Comparison of ENCODE assay signal across 16 mouse cellular contexts in genomic region chr1:95450920-95451332, GRCm38 (mm10).
DNase-seq lines count a peak whose midpoint lies in the region; ATAC-seq and TF ChIP-seq lines count a peak whose summit lies in the region.
"Had no signal": no experiment of that assay in that cellular context is flagged by ENCODE, and none has a peak within 500 bp of the region (broad histone marks: within the 10 kb centered on the region; RNA-seq: fewer than 3 reads in every experiment).

No protein-coding gene starts in this region.

- TF ChIP-seq POLR2A in CH12.LX (IDR thresholded peaks at IDR 0.05; ENCODE audit: low read depth, low read length): no peak

- no peak overlapping the region for H3K4me2 ChIP-seq in kidney, postnatal 0 days (ENCODE audit: low read length)
- no peak overlapping the region for H3K4me2 ChIP-seq in kidney, embryonic 16.5 days (replicated peaks; ENCODE audit: low read depth, low read length)
- peak overlapping the region; percentile 44; the same call in 1 of the 2 replicates for H3K4me2 ChIP-seq in CH12.LX (ENCODE audit: insufficient read depth, low read depth, poor library complexity, severe bottlenecking)
- no peak overlapping the region for H3K4me2 ChIP-seq in forebrain, embryonic 11.5 days (ENCODE audit: low read depth, low read length, severe bottlenecking)
- H3K4me2 ChIP-seq: heart, embryonic 15.5 days; neural tube, embryonic 15.5 days had no signal

- 76% methylated on average over 4 of the region's 4 CpGs for WGBS in kidney, postnatal 0 days
- WGBS in kidney, embryonic 16.5 days: 73% methylated on average over 4 of the region's 4 CpGs
- WGBS in forebrain, embryonic 11.5 days: 87% methylated on average over 4 of the region's 4 CpGs

- H3K27me3 ChIP-seq in kidney, postnatal 0 days (ENCODE audit: insufficient read depth, low read length): no peaks in the 10 kb centered on the region
- H3K27me3 ChIP-seq in kidney, embryonic 16.5 days (ENCODE audit: insufficient read depth, low read length): no peaks in the 10 kb centered on the region
- no peaks in the 10 kb centered on the region for H3K27me3 ChIP-seq in CH12.LX (replicated peaks)
- no peaks in the 10 kb centered on the region for H3K27me3 ChIP-seq in megakaryocyte, embryonic 14.5 days (replicated peaks)
- H3K27me3 ChIP-seq in forebrain, embryonic 11.5 days (ENCODE audit: control insufficient read depth, insufficient read depth, low read length): no peaks in the 10 kb centered on the region
- H3K27me3 ChIP-seq: heart, embryonic 15.5 days; neural tube, embryonic 15.5 days had no signal

- ATAC-seq in kidney, postnatal 0 days (replicated peaks; ENCODE audit: low FRiP score, low read depth): no peak
- ATAC-seq in kidney, embryonic 16.5 days (ENCODE audit: low FRiP score, low TSS enrichment): no peak
- no peak for ATAC-seq in forebrain, embryonic 11.5 days (replicated peaks; ENCODE audit: low FRiP score)
- ATAC-seq: forebrain, postnatal 0 days had no signal

- TF ChIP-seq RAD21 in CH12.LX (IDR thresholded peaks at IDR 0.05; ENCODE audit: low read depth, low read length): no peak

- peak; percentile 71 for TF ChIP-seq EP300 in CH12.LX (IDR thresholded peaks at IDR 0.05; ENCODE audit: low read length)

- DNase-seq in kidney, postnatal 0 days (ENCODE audit: low spot score): peak; percentile 10
- peak; percentile 24 for DNase-seq in CH12.LX (ENCODE audit: extremely low read depth)
- no peak for DNase-seq in forebrain, embryonic 11.5 days (ENCODE audit: low spot score)
- DNase-seq in Muller cell, postnatal 12 days (ENCODE audit: inconsistent ontology term): no peak
- DNase-seq in retina, postnatal 1 day: no peak
- DNase-seq: adrenal gland, postnatal 14 days; cerebellum, adult 9-11 months; forebrain, postnatal 0 days; right cerebral cortex, postnatal 4 days had no signal

- dilution Hi-C loops in CH12.LX (cut with MboI; ENCODE audit: extremely low pct_ligation_motif_present, extremely low pct_unique_long_range_greater_than_20kb, low sequenced_read_pairs): no loop called here

- in situ Hi-C loops in CH12.LX (cut with MboI; ENCODE audit: low pct_ligation_motif_present, low pct_unique_long_range_greater_than_20kb, low sequenced_read_pairs): no loop called here

- no peak overlapping the region for H3K4me3 ChIP-seq in kidney, postnatal 0 days (replicated peaks; ENCODE audit: low read depth, low read length)
- H3K4me3 ChIP-seq in kidney, embryonic 16.5 days (ENCODE audit: low read length): no peak overlapping the region
- no peak overlapping the region for H3K4me3 ChIP-seq in CH12.LX (replicated peaks in 1 of 3; ENCODE audit: low read depth in 2 of 3, low read length in 2 of 3, poor library complexity in 1 of 3)
- H3K4me3 ChIP-seq in brown adipose tissue, adult 24 weeks (ENCODE audit: insufficient read depth, low read depth, low read length): no peak overlapping the region
- peak overlapping the region; percentile 76 for H3K4me3 ChIP-seq in megakaryocyte, embryonic 14.5 days (replicated peaks)
- no peak overlapping the region for H3K4me3 ChIP-seq in forebrain, embryonic 11.5 days (ENCODE audit: low read depth, low read length)
- H3K4me3 ChIP-seq: heart, embryonic 15.5 days; left cerebral cortex, adult 2 months; midbrain, embryonic 10.5 days; neural tube, embryonic 15.5 days had no signal

- TF ChIP-seq CTCF in kidney, postnatal 0 days (IDR thresholded peaks at IDR 0.05; ENCODE audit: low read depth): no peak
- no peak for TF ChIP-seq CTCF in CH12.LX (conservative IDR thresholded peaks at IDR 0.05 in 1 of 2, IDR thresholded peaks at IDR 0.05 in 1 of 2; ENCODE audit: low read depth in 2 of 2, low read length in 2 of 2)

- H3K27ac ChIP-seq in kidney, postnatal 0 days: no peak overlapping the region
- H3K27ac ChIP-seq in kidney, embryonic 16.5 days (ENCODE audit: low read length): no peak overlapping the region
- H3K27ac ChIP-seq in CH12.LX (ENCODE audit: insufficient read depth, low read depth): no peak overlapping the region
- peak overlapping the region; percentile 70 for H3K27ac ChIP-seq in brown adipose tissue, adult 24 weeks (replicated peaks; ENCODE audit: low read depth, low read length)
- H3K27ac ChIP-seq in forebrain, embryonic 11.5 days (ENCODE audit: low read depth, low read length): no peak overlapping the region
- H3K27ac ChIP-seq: heart, embryonic 15.5 days; left cerebral cortex, adult 2 months; midbrain, embryonic 10.5 days; neural tube, embryonic 15.5 days had no signal

- H3K36me3 ChIP-seq in kidney, postnatal 0 days (ENCODE audit: insufficient read depth, low read length): no peaks in the 10 kb centered on the region
- H3K36me3 ChIP-seq in kidney, embryonic 16.5 days (ENCODE audit: insufficient read depth, low read length): no peaks in the 10 kb centered on the region
- H3K36me3 ChIP-seq in CH12.LX (replicated peaks in 1 of 2; ENCODE audit: control insufficient read depth in 1 of 2, insufficient read depth in 1 of 2, low read length in 1 of 2): no peaks in the 10 kb centered on the region
- no peaks in the 10 kb centered on the region for H3K36me3 ChIP-seq in megakaryocyte, embryonic 14.5 days (replicated peaks; ENCODE audit: low read length)
- no peaks in the 10 kb centered on the region for H3K36me3 ChIP-seq in forebrain, embryonic 11.5 days (ENCODE audit: control insufficient read depth, insufficient read depth, low read length)
- H3K36me3 ChIP-seq: heart, embryonic 15.5 days; midbrain, embryonic 10.5 days; neural tube, embryonic 15.5 days had no signal

- no peak overlapping the region for H3K9ac ChIP-seq in kidney, postnatal 0 days (ENCODE audit: low read depth, low read length)
- H3K9ac ChIP-seq in kidney, embryonic 16.5 days (replicated peaks; ENCODE audit: low read length): no peak overlapping the region
- no peak overlapping the region for H3K9ac ChIP-seq in CH12.LX (ENCODE audit: insufficient read depth, low read depth)
- H3K9ac ChIP-seq in forebrain, embryonic 11.5 days (ENCODE audit: low read length): no peak overlapping the region
- H3K9ac ChIP-seq: forebrain, postnatal 0 days; heart, embryonic 15.5 days; neural tube, embryonic 15.5 days had no signal

- H3K79me2 ChIP-seq in CH12.LX (replicated peaks; ENCODE audit: control insufficient read depth, extremely low read depth, insufficient read depth, poor library complexity, severe bottlenecking): no peaks in the 10 kb centered on the region

- H3K4me1 ChIP-seq in kidney, postnatal 0 days (replicated peaks; ENCODE audit: insufficient read depth, low read length): no peaks in the 10 kb centered on the region
- H3K4me1 ChIP-seq in kidney, embryonic 16.5 days (ENCODE audit: insufficient read depth, low read length): no peaks in the 10 kb centered on the region
- peaks cover 5 to 26% of the 10 kb centered on the region in 2 experiments for H3K4me1 ChIP-seq in CH12.LX (ENCODE audit: control insufficient read depth in 1 of 2, insufficient read depth in 2 of 2)
- peaks cover 3% of the 10 kb centered on the region for H3K4me1 ChIP-seq in brown adipose tissue, adult 24 weeks (ENCODE audit: control insufficient read depth, insufficient read depth, insufficient read length, low read length)
- H3K4me1 ChIP-seq in megakaryocyte, embryonic 14.5 days: peaks cover 8% of the 10 kb centered on the region
- H3K4me1 ChIP-seq in forebrain, embryonic 11.5 days (replicated peaks; ENCODE audit: control insufficient read depth, insufficient read depth, low read length): no peaks in the 10 kb centered on the region
- H3K4me1 ChIP-seq: heart, embryonic 15.5 days; midbrain, embryonic 10.5 days had no signal

- no peaks in the 10 kb centered on the region for H3K9me3 ChIP-seq in kidney, postnatal 0 days (replicated peaks; ENCODE audit: low read length)
- H3K9me3 ChIP-seq in kidney, embryonic 16.5 days (ENCODE audit: low read length): 0 out of 2 replicates have a peak, but pooled peaks cover 3% of the 10 kb centered on the region
- H3K9me3 ChIP-seq in CH12.LX (replicated peaks; ENCODE audit: low read length): no peaks in the 10 kb centered on the region
- H3K9me3 ChIP-seq in megakaryocyte, embryonic 14.5 days: no peaks in the 10 kb centered on the region
- no peaks in the 10 kb centered on the region for H3K9me3 ChIP-seq in forebrain, embryonic 11.5 days (ENCODE audit: control insufficient read depth, low read length)
- H3K9me3 ChIP-seq: heart, embryonic 15.5 days; midbrain, embryonic 10.5 days; neural tube, embryonic 15.5 days had no signal

TF ChIP-seq in CH12.LX, 34 proteins besides CTCF, POLR2A, EP300 and RAD21:
- TF ChIP-seq BHLHE40 (IDR thresholded peaks at IDR 0.05; ENCODE audit: low read depth, low read length) (peak; percentile 40), ELF1 (IDR thresholded peaks at IDR 0.05; ENCODE audit: low read depth, low read length) (peak; percentile 63), MAFK (IDR thresholded peaks at IDR 0.05; ENCODE audit: insufficient replicate concordance, low read length) (no peak), SIN3A (IDR thresholded peaks at IDR 0.05; ENCODE audit: low read length) (no peak), IRF4 (IDR thresholded peaks at IDR 0.05; ENCODE audit: low read depth, low read length) (0 out of 2 replicates have a peak, but pooled peaks have one; percentile 17), TCF12 (IDR thresholded peaks at IDR 0.05; ENCODE audit: low read depth, low read length) (no peak), USF1 (IDR thresholded peaks at IDR 0.05; ENCODE audit: low read depth, low read length) (no peak), TBP (conservative IDR thresholded peaks at IDR 0.05; ENCODE audit: low read depth, low read length) (0 out of 2 replicates have a peak, but pooled peaks have one; percentile 48)

Comparison
In these comparisons a context has a peak if more than half of its experiments do, and no peak if none do; other contexts are left out.
1. DNase-seq: peak in kidney, postnatal 0 days (single experiment) and CH12.LX (single experiment); none in forebrain, embryonic 11.5 days (single experiment), Muller cell, postnatal 12 days (single experiment) and retina, postnatal 1 day (single experiment).